25 mouse cellular contexts compared by ENCODE assay signal in genomic region chr15:17779788-17780187, GRCm38 (mm10).
"Had no signal": no experiment of that assay in that cellular context is flagged by ENCODE, and none has a peak within 500 bp of the region (broad histone marks: within the 10 kb centered on the region; RNA-seq: fewer than 3 reads in every experiment).

No protein-coding gene starts in this region.

- H3K27me3 ChIP-seq: embryonic facial prominence, embryonic 12.5 days; embryonic facial prominence, embryonic 13.5 days; embryonic facial prominence, embryonic 15.5 days; forebrain, embryonic 12.5 days; forebrain, embryonic 13.5 days; forebrain, embryonic 15.5 days had no signal

- H3K4me3 ChIP-seq: embryonic facial prominence, embryonic 10.5 days; embryonic facial prominence, embryonic 12.5 days; embryonic facial prominence, embryonic 13.5 days; embryonic facial prominence, embryonic 15.5 days; erythroblast, embryonic 14.5 days; forebrain, embryonic 10.5 days; forebrain, embryonic 12.5 days; forebrain, embryonic 13.5 days; forebrain, embryonic 15.5 days; gastrocnemius, adult 2 months; heart, adult 2 months had no signal

- H3K9ac ChIP-seq: embryonic facial prominence, embryonic 12.5 days; embryonic facial prominence, embryonic 13.5 days; embryonic facial prominence, embryonic 15.5 days; forebrain, embryonic 12.5 days; forebrain, embryonic 13.5 days; forebrain, embryonic 15.5 days; forebrain, postnatal 0 days had no signal

- H3K9me3 ChIP-seq: embryonic facial prominence, embryonic 10.5 days; embryonic facial prominence, embryonic 12.5 days; embryonic facial prominence, embryonic 13.5 days; embryonic facial prominence, embryonic 15.5 days; forebrain, embryonic 10.5 days; forebrain, embryonic 12.5 days; forebrain, embryonic 13.5 days; forebrain, embryonic 15.5 days had no signal

- H3K27ac ChIP-seq: embryonic facial prominence, embryonic 10.5 days; embryonic facial prominence, embryonic 12.5 days; embryonic facial prominence, embryonic 13.5 days; embryonic facial prominence, embryonic 15.5 days; forebrain, embryonic 10.5 days; forebrain, embryonic 12.5 days; forebrain, embryonic 13.5 days; forebrain, embryonic 15.5 days; gastrocnemius, adult 2 months; heart, adult 2 months had no signal

- DNase-seq: cerebellum, adult 9-10 months; cerebellum, adult 9-11 months; cerebellum, postnatal 10 days; cerebellum, postnatal 14 days; cerebellum, postnatal 25 days; cerebellum, postnatal 36 days; embryo, embryonic 11 days; forebrain, postnatal 0 days; gastrocnemius, adult 2 months; gastrocnemius, postnatal 10 days; gastrocnemius, postnatal 14 days; gastrocnemius, postnatal 25 days; gastrocnemius, postnatal 36 days; heart, adult 11 months; heart, adult 18-20 months; heart, adult 2 months had no signal

- H3K36me3 ChIP-seq: embryonic facial prominence, embryonic 10.5 days; embryonic facial prominence, embryonic 12.5 days; embryonic facial prominence, embryonic 13.5 days; embryonic facial prominence, embryonic 15.5 days; forebrain, embryonic 10.5 days; forebrain, embryonic 12.5 days; forebrain, embryonic 15.5 days had no signal

- H3K4me1 ChIP-seq: embryonic facial prominence, embryonic 10.5 days; embryonic facial prominence, embryonic 12.5 days; embryonic facial prominence, embryonic 13.5 days; embryonic facial prominence, embryonic 15.5 days; forebrain, embryonic 10.5 days; forebrain, embryonic 12.5 days; forebrain, embryonic 13.5 days; forebrain, embryonic 15.5 days had no signal
